21 mouse cellular contexts compared by ENCODE assay signal in genomic region chr11:6165391-6166081, GRCm38 (mm10). TPM values are rescaled to one million over a fixed set of nuclear protein-coding genes. Genes with fewer than 3 reads are reported as not detected.
"Had no signal": no experiment of that assay in that cellular context is flagged by ENCODE, and none has a peak within 500 bp of the region (broad histone marks: within the 10 kb centered on the region; RNA-seq: fewer than 3 reads in every experiment).

No protein-coding gene starts in this region.

- H3K9ac ChIP-seq: limb, embryonic 13.5 days; liver, embryonic 14.5 days; lung, embryonic 15.5 days; midbrain, embryonic 12.5 days; midbrain, embryonic 15.5 days; neural tube, embryonic 13.5 days; stomach, embryonic 15.5 days had no signal

- ATAC-seq: intestine, postnatal 0 days; midbrain, embryonic 15.5 days had no signal

- H3K4me3 ChIP-seq: limb, embryonic 10.5 days; limb, embryonic 13.5 days; lung, embryonic 15.5 days; midbrain, embryonic 12.5 days; midbrain, embryonic 15.5 days; myocyte; neural tube, embryonic 13.5 days; stomach, embryonic 15.5 days had no signal

- H3K4me1 ChIP-seq: limb, embryonic 10.5 days; lung, embryonic 15.5 days; stomach, embryonic 15.5 days had no signal

- H3K27me3 ChIP-seq: limb, embryonic 13.5 days; lung, embryonic 15.5 days; midbrain, embryonic 12.5 days; midbrain, embryonic 15.5 days; neural tube, embryonic 13.5 days; stomach, embryonic 15.5 days had no signal

- H3K9me3 ChIP-seq: limb, embryonic 10.5 days; limb, embryonic 13.5 days; lung, embryonic 15.5 days; midbrain, embryonic 12.5 days; midbrain, embryonic 15.5 days; neural tube, embryonic 13.5 days; stomach, embryonic 15.5 days had no signal

- DNase-seq: kidney, adult 2 months; kidney, postnatal 25 days; lung, postnatal 14 days; lung, postnatal 4 days; retina, postnatal 1 day; right cerebral cortex, postnatal 25 days; spleen, adult 18-20 months; thymus, postnatal 25 days had no signal

- H3K36me3 ChIP-seq: lung, embryonic 15.5 days; midbrain, embryonic 12.5 days; midbrain, embryonic 15.5 days; neural tube, embryonic 13.5 days; stomach, embryonic 15.5 days had no signal

- H3K27ac ChIP-seq: kidney, postnatal 0 days; limb, embryonic 10.5 days; limb, embryonic 13.5 days; liver, embryonic 14.5 days; lung, embryonic 15.5 days; midbrain, embryonic 12.5 days; midbrain, embryonic 15.5 days; neural tube, embryonic 13.5 days; stomach, embryonic 15.5 days had no signal

- H3K4me2 ChIP-seq: limb, embryonic 13.5 days; lung, embryonic 15.5 days; midbrain, embryonic 12.5 days; midbrain, embryonic 15.5 days; neural tube, embryonic 13.5 days; stomach, embryonic 15.5 days had no signal

RNA-seq across cellular contexts. Expression of gene A730071L15Rik, which starts 34.3 kb away (rescaled TPM):
- total RNA-seq: layer of hippocampus, postnatal 10 days; left cerebral cortex, postnatal 25 days had no signal
